Mouse (Mus musculus) common myeloid progenitor, adult 5-6 weeks (primary cell): ENCODE data around the gene Cldn1. TPM values are rescaled to one million over a fixed set of nuclear protein-coding genes. Genes with fewer than 3 reads are reported as not detected.

Experiments used
- ATAC-seq: replicated peaks from 2 replicates; pipeline ENCODE4 v1.8.0; 2016; ENCODE audit warnings: low read depth, mild to moderate bottlenecking, moderate TSS enrichment, inconsistent platforms; ENCODE audit not compliant: poor library complexity, severe bottlenecking
- total RNA-seq: library from RNA; stranded (forward); fragments of 200-1000, 187-1606 nt; gene quantifications from 2 replicates; pipeline ENCODE4 v1.2.3, GENCODE M21; 2017

Cldn1 gene
- 0.10 and 0.32 TPM in 2 replicates for total RNA-seq

GRCm38 (mm10) chr16:26371325-26372053, at the start of gene Cldn1:
TSS of gene Cldn1 (minus strand) at chr16:26371841.
- ATAC-seq: peak; percentile 95

- ATAC-seq: no peak
These were observed 47.0 kb upstream of the Cldn1 start for GRCm38 (mm10) chr16:26418616-26419015.

- no peak for ATAC-seq
These were observed 32.4 kb upstream of the Cldn1 start for GRCm38 (mm10) chr16:26404070-26404469.

DNA sequence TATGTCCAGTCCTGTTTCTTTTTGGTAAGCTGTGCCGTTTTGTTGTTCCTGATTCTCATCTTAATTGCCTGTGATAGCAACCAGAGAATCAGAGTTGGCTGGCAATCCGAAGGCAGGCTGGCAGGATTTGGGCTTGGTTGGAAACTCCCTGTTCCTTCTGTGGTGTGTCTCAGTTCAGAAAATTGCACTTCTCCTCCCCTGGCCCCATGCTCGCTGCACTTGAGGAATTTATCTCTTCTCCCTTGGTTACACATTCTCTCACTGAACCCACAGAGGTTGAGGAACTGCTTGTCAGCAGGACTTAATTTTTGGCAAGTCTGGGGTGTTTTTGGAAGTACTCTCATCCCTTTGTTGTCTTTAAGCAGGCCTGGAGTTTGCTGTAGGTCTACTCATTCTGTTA, 29.3 kb upstream of the Cldn1 start:
- ATAC-seq: no peak

- no peak for ATAC-seq
These were observed 28.9 kb upstream of the Cldn1 start for GRCm38 (mm10) chr16:26400549-26400948.

DNA sequence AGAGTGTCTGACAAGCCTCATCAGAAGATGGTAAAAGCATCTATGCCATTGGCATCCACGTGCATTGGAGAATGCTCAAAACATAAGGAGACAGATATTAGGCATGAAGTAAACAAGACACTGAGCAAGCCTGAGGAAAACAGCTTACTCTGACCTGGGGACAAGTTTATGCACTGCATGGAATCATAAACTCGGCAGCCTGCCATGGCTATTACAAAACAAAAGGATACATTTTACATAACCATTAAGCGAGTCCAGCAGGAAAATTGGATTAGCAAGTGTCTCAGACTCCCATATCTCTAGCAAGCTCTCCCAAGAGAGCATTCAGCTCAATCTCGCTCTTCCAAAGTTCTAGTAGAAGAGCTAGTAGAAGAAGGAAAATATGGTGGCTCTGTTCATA, 19.3 kb upstream of the Cldn1 start:
- ATAC-seq: no peak

- no peak for ATAC-seq
These were observed 14.5 kb upstream of the Cldn1 start for GRCm38 (mm10) chr16:26386159-26386558.

- peak; percentile 58; the same call in 1 of the 2 replicates for ATAC-seq
These were observed 12.5 kb upstream of the Cldn1 start for GRCm38 (mm10) chr16:26384112-26384649.

DNA sequence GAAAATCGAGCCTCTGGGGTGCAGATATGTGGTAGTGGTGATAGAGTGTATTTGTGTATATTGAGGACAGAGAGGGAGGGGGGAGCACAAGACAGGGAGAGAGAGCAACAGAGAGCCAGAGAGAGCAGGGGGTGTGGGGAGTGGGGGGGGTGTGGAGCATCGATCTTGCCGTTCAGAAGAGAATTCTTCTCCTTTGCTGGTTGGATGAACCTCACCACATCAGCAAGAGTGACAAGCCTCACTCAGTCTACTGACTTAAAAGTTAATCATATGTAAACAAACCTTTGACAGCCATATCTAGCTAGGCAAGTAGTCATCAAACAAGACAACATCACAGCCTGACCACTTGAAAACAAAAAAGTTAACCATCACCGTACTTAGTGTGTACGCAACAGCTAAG, 5.5 kb upstream of the Cldn1 start:
- no peak for ATAC-seq

GRCm38 (mm10) chr16:26370127-26370526, 1.5 kb downstream of the Cldn1 start:
- no peak for ATAC-seq

GRCm38 (mm10) chr16:26369044-26369730, 2.5 kb downstream of the Cldn1 start:
- no peak for ATAC-seq

- ATAC-seq: no peak
These were observed 3.5 kb downstream of the Cldn1 start for GRCm38 (mm10) chr16:26368121-26368520.

DNA sequence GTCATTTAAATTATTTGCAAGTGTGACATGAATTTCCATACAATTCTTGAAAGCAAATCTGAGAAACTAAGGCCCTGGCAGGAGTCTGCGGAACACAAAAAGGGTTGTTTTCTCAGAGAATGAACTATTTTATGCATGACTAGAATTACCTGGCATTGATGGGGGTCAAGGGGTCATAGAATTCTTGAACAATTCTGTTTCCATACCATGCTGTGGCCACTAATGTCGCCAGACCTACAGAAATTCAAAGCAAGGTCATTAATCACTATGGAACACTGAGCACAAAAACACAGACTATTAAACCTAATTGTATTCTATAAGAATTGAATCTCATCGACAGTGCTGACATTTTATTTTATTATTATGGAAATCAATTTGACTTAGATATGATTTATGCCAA, 10.9 kb downstream of the Cldn1 start:
- ATAC-seq: no peak

DNA sequence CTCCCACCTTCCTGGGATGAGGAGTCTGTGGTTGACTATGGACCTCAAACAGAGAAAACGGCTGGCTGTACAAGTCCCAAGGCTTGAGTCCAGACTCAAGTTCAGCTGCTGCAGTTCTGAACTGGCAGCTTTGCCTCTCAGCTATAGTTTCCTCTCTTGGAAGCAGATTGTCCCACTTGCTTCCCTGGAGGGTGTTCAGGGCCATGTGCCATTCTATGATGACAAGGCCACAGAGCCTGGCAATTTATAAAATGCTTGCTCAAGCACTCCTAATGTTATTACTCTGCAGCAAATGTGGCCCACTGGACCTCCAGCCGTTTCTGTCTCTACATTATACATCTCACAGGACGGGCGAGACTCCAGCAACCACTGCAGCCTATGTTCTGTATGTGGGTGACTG, 12.0 kb downstream of the Cldn1 start:
- ATAC-seq: no peak

DNA sequence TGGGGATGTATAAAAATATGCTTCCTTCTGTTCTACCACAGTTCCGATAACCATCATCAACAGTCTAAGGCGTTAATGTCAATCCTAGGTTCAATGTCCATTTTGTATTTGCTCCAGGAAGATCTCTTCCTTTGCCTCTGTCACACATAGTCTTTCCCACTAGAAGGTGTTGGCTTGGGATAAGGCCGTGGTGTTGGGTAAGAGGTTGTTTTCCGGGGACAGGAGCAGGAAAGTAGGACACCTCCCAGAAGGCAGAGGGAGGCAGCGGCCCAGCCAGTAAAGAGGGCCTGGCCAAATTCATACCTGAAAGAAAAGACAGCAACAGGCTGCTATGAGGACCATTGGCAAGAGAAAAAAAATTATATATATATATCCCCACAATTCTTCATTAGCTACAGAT, 12.7 kb downstream of the Cldn1 start:
- no peak for ATAC-seq

DNA sequence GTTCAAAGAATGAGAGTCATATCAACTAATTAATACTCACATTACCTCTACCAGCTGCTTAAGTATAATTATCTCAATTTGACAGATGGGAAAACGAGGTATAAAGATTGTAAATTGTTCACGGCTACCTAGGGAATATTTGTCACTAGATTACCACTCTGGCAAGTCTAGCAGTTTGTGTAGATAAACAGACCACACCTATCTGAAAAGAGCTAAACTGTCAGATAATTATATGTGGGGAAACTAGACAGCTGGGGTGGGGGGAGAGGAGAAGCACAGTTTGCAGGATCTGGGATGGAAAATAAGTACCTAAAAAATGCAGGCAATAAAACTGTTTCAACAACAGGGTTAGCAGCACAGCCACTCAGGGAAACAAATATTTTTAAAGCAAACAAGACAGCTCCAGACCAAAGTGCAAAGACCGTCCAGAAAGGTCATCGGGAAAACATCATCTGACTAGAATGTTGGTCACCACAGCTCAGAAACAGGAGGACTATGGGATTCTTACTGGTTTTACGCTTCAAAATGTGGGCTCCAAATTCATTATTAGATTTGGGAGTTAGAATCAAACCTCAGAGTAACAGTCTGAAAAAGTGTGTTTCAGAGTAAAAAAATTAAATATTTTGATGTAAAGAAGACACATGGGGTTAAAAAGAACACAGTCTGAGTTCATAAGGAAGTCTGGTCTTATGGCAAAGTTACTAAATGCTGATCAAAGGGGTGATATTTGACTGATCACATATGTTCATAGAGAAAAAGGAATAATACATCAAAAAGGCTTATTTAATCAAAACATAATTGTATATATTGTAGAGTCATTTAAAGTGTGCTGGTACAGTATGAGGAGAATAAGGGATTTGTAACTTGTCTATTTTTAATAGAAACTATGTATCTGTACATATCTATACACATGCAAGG, 13.5 kb downstream of the Cldn1 start:
- no peak for ATAC-seq

DNA sequence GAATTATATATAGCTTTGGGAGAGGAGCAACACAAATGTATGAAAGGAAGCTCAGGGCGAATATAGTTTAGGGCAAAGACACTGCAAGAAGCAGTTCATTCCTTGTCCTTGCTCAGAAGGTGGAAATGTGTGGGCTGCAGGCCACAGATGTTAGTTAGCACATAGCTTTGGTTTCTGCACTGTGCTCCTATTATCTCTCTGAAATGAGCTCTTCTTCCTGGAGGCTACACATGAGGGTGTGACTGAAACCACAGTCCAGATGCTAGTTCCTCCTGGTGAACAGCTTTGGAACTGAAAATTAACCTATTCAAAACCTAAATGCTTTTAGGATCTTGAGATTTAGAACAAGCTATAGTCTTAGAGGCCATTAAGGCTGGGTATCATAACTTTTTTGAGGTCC, 16.1 kb downstream of the Cldn1 start:
- 0 out of 2 replicates have a peak, but pooled peaks have one; percentile 45 for ATAC-seq

GRCm38 (mm10) chr16:26350786-26351185, 20.9 kb downstream of the Cldn1 start:
- ATAC-seq: no peak

GRCm38 (mm10) chr16:26348809-26349208, 22.8 kb downstream of the Cldn1 start:
- ATAC-seq: peak; percentile 99

GRCm38 (mm10) chr16:26316281-26316680, 55.4 kb downstream of the Cldn1 start:
- ATAC-seq: no peak
